Mouse (Mus musculus) thymus, adult 2 months (tissue): ENCODE results near the gene Cnot6.

ENCODE experiments used
- CTCF ChIP-seq: fragments of 200-500 bp; IDR thresholded peaks from 2 replicates; pipeline ENCODE4 v1.5.1; 2012; ENCODE audit warnings: mild to moderate bottlenecking, control low read depth, low read length, moderate library complexity, borderline replicate concordance; ENCODE audit not compliant: control insufficient read depth, poor library complexity, insufficient read depth; ENCODE audit errors: extremely low read depth
- POLR2A ChIP-seq: fragments of 200-500 bp; IDR thresholded peaks from 2 replicates; pipeline ENCODE4 v1.6.1; 2012; ENCODE audit warnings: mild to moderate bottlenecking, low read length, control low read depth, moderate library complexity; ENCODE audit not compliant: control insufficient read depth, poor library complexity, insufficient read depth; ENCODE audit errors: extremely low read depth

DNA sequence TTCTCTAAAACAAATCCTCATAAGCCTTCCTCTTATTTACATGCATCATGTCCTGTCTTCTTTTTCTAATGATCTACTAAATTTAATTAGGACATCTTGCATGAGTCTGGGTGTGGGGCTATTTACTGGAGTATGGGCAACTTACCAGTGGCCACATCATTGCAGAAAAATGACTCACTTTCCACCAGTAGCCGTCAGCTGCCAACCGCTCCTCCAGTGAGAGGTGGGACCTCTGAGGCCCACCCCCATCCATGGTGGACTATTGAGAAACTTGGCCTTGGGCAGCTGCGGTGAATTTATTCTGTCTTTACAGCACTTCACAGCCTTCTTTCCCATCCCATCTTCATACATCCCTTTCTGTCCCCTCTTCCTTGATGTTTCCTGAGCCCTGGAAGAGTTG, 45.6 kb upstream of the Cnot6 start:
- TF ChIP-seq CTCF, result no peak
- TF ChIP-seq POLR2A, result no peak
